Mouse (Mus musculus) forebrain, embryonic 16.5 days (tissue): ENCODE results near the gene Usf3. TPM values are rescaled to one million over a fixed set of nuclear protein-coding genes. Genes with fewer than 3 reads are reported as not detected.

ENCODE experiments used
- ATAC-seq: fragments of 200-750 bp; cut with Nextera tagmentation; 2 replicates; pipeline ENCODE4 v1.8.0; 2017; ENCODE audit warnings: mild to moderate bottlenecking, moderate library complexity
- H3K27ac ChIP-seq: fragments of 300-500 bp; sonication (generic); 2 replicates; pipeline ENCODE4 v1.5.1; 2014; ENCODE audit warnings: low read length, control low read depth
- H3K27me3 ChIP-seq: fragments of 300-500 bp; sonication (generic); replicated peaks from 2 replicates; pipeline ENCODE4 v1.6.1; 2014; ENCODE audit warnings: low read length; ENCODE audit not compliant: control insufficient read depth, insufficient read depth
- H3K36me3 ChIP-seq: fragments of 300-500 bp; sonication (generic); 2 replicates; pipeline ENCODE4 v1.6.1; 2014; ENCODE audit not compliant: control insufficient read depth, insufficient read depth
- H3K4me1 ChIP-seq: fragments of 300-500 bp; sonication (generic); replicated peaks from 2 replicates; pipeline ENCODE4 v1.6.1; 2014; ENCODE audit warnings: low read length; ENCODE audit not compliant: control insufficient read depth, insufficient read depth
- H3K4me2 ChIP-seq: fragments of 300-500 bp; sonication (generic); 2 replicates; pipeline ENCODE4 v1.6.1; 2014; ENCODE audit warnings: mild to moderate bottlenecking, low read length, control low read depth
- H3K4me3 ChIP-seq: fragments of 300-500 bp; sonication (generic); replicated peaks from 2 replicates; pipeline ENCODE4 v1.5.1; 2014; ENCODE audit warnings: mild to moderate bottlenecking, low read length, control low read depth
- H3K9ac ChIP-seq: fragments of 300-500 bp; sonication (generic); replicated peaks from 2 replicates; pipeline ENCODE4 v1.6.1; 2014; ENCODE audit warnings: low read depth, low read length, control low read depth
- H3K9me3 ChIP-seq: fragments of 300-500 bp; sonication (generic); 2 replicates; pipeline ENCODE4 v1.6.1; 2016; ENCODE audit warnings: low read length; ENCODE audit not compliant: control insufficient read depth
- WGBS: fragments of 180-500 bp; shearing (Covaris S2); extraction: QIAGEN DNeasy Blood & Tissue Kit; methylation state at CpG from one replicate; pipeline ENCODE4 v1.1.7; 2014; 5-methylcytosine and 5-hydroxymethylcytosine counted together
- polyA plus RNA-seq: library from polyadenylated mRNA; unstranded; fragments of >200 nt; fragmentation: Nextera tagmentation; extraction: Ambion mirVana; gene quantifications from 2 replicates; pipeline ENCODE4 v1.2.1, GENCODE M21; 2015

Usf3 gene
- polyA plus RNA-seq, 1 experiment from 2014 or later = 3.3 TPM

DNA sequence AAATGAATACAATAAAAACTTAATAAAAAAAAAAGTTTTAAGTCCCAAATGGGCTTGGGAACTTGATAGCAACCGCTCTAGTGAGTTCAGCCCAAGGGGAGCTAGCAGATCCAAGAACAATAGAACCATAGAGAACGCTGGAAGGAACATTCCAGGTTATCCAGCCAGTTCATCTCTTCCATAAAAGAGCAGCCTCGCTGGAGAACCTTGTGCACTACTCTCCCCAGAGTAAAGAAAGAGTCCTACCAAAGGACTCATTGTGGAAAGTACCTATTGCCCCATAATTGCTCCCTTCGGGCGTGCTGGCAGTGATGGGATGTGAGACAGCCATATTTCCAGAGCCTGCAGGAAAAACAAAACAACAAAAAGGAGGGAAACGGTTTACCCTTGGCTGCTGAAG, 96.5 kb downstream of the Usf3 start:
- 69% methylated on average over 6 of the region's 6 CpGs for WGBS
- ATAC-seq = no peak
- H3K27ac ChIP-seq = no peak overlapping the region
- no peak overlapping the region for H3K4me3 ChIP-seq
- H3K4me2 ChIP-seq = no peak overlapping the region
- no peak overlapping the region for H3K9ac ChIP-seq
- no peaks in the 10 kb centered on the region for H3K36me3 ChIP-seq
- H3K9me3 ChIP-seq = no peaks in the 10 kb centered on the region
- no peaks in the 10 kb centered on the region for H3K4me1 ChIP-seq
- no peaks in the 10 kb centered on the region for H3K27me3 ChIP-seq

DNA sequence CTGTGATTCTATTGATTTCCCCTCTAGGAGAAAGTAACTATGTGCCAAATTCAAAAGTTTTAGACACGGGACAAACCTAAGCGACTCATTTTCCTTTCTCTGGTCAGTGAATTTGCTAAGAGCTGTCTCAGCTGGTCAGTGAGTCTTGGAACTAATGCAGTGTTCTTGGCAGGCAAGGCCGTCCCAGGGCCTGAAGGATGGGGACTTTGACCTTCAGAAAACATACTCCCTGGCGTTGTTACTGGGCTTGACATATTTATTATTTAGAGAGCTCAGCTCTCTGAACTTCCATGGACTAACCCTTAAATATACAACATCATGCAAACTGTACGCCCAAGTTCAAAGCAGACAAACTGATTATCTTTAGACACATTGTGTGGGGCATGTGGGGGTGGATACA, 97.6 kb downstream of the Usf3 start:
- Histone ChIP-seq H3K27me3 (no peaks in the 10 kb centered on the region), H3K36me3 (no peaks in the 10 kb centered on the region), H3K9ac (no peak overlapping the region), H3K27ac (no peak overlapping the region), H3K4me2 (no peak overlapping the region), H3K9me3 (no peaks in the 10 kb centered on the region), H3K4me3 (no peak overlapping the region), H3K4me1 (no peaks in the 10 kb centered on the region)
- no peak for ATAC-seq
- 87% methylated on average over 5 of the region's 5 CpGs for whole genome bisulfite sequencing

DNA sequence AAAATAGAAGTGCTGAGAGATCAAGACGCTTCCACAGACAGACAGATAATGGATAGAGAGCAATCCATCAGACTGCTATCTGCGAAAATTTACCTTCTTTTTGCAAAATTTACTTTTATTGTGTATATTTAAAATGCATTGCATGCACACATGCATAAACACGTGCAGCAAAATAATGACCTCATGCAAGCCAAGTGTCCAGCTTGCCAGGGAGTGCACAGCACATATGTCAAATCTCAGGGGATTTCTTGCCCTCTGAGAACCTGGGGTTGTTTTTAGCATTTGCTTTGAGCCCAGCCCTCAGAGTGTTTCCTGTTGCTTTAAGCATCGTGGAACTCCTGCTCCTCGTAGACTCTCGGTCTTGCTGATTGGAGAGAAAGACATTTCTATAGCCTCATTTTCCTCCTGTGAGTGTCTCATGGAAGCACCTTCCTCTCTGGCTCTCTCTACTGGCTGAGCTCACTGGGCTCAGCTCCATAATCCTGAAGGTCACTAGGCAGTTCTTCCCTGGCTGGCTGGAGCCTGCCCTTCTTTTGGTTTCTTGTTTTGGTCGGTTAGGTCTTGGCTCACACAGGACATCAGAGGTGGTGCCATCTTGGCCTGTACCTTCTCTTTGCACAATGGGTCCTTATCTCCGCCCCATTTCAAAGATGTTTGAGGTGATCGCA, 98.5 kb downstream of the Usf3 start:
- H3K27ac ChIP-seq = no peak overlapping the region
- H3K9me3 ChIP-seq = no peaks in the 10 kb centered on the region
- no peak overlapping the region for H3K4me3 ChIP-seq
- WGBS = 82% methylated on average over 9 of the region's 9 CpGs
- H3K4me2 ChIP-seq = no peak overlapping the region
- no peaks in the 10 kb centered on the region for H3K4me1 ChIP-seq
- H3K27me3 ChIP-seq = no peaks in the 10 kb centered on the region
- no peak for ATAC-seq
- no peaks in the 10 kb centered on the region for H3K36me3 ChIP-seq
- H3K9ac ChIP-seq = no peak overlapping the region

Other genes starting within 250 kb of the Usf3 start
- gene Qtrt2, start 246.4 kb upstream of the Usf3 start, polyA plus RNA-seq = 23.6 and 29.5 TPM in 2 replicates
- 4.6 and 4.7 TPM in 2 replicates for gene Zdhhc23, start 193.5 kb upstream of the Usf3 start, polyA plus RNA-seq
- gene Gramd1c, start 109.9 kb upstream of the Usf3 start, polyA plus RNA-seq = 2.5 and 3.7 TPM in 2 replicates
- 120 and 122 TPM in 2 replicates for gene Atp6v1a, start 33.5 kb upstream of the Usf3 start, polyA plus RNA-seq
- gene Naa50, start 33.4 kb upstream of the Usf3 start, polyA plus RNA-seq = 80.5 and 90.1 TPM in 2 replicates
- gene Sidt1, start 159.9 kb downstream of the Usf3 start, polyA plus RNA-seq = 5.3 and 7.1 TPM in 2 replicates
- gene Spice1, start 173.9 kb downstream of the Usf3 start, polyA plus RNA-seq = 19.8 and 25.2 TPM in 2 replicates
- gene Cfap44, start 221.6 kb downstream of the Usf3 start, polyA plus RNA-seq = 1.9 and 2.9 TPM in 2 replicates